Mouse (Mus musculus): ENCODE data around the gene Glce.

The Glce gene

GRCm38 (mm10) chr9:62122508-62123215 lies at the start of gene Glce:
Gene Glce, minus strand, starts transcription at chr9:62122655.
- peak; percentile 95 for DNase-seq (ENCODE audit: low read depth)

- no peak for DNase-seq (ENCODE audit: low read depth)
Observed at GRCm38 (mm10) chr9:62172239-62172638, 49.8 kb upstream of the Glce start.

GRCm38 (mm10) chr9:62170921-62171320 lies 48.5 kb upstream of the Glce start:
- no peak for DNase-seq (ENCODE audit: low read depth)

- no peak for DNase-seq (ENCODE audit: low read depth)
Observed at GRCm38 (mm10) chr9:62166621-62167020, 44.2 kb upstream of the Glce start.

- DNase-seq (ENCODE audit: low read depth), result no peak
Observed at GRCm38 (mm10) chr9:62166186-62166585, 43.7 kb upstream of the Glce start.

- no peak for DNase-seq (ENCODE audit: low read depth)
Observed at GRCm38 (mm10) chr9:62162889-62163291, 40.4 kb upstream of the Glce start.

GRCm38 (mm10) chr9:62160788-62161187 lies 38.3 kb upstream of the Glce start:
- no peak for DNase-seq (ENCODE audit: low read depth)

GRCm38 (mm10) chr9:62158746-62159145 lies 36.3 kb upstream of the Glce start:
- DNase-seq (ENCODE audit: low read depth), result no peak

- no peak for DNase-seq (ENCODE audit: low read depth)
Observed at GRCm38 (mm10) chr9:62155821-62156220, 33.4 kb upstream of the Glce start.

GRCm38 (mm10) chr9:62155400-62155799 lies 32.9 kb upstream of the Glce start:
- DNase-seq (ENCODE audit: low read depth), result no peak

- no peak for DNase-seq (ENCODE audit: low read depth)
Observed at GRCm38 (mm10) chr9:62154956-62155355, 32.5 kb upstream of the Glce start.

- DNase-seq (ENCODE audit: low read depth), result no peak
Observed at GRCm38 (mm10) chr9:62154551-62154950, 32.1 kb upstream of the Glce start.

GRCm38 (mm10) chr9:62153263-62153662 lies 30.8 kb upstream of the Glce start:
- DNase-seq (ENCODE audit: low read depth), result no peak

- DNase-seq (ENCODE audit: low read depth), result no peak
Observed at GRCm38 (mm10) chr9:62152506-62152905, 30.1 kb upstream of the Glce start.

GRCm38 (mm10) chr9:62145198-62145597 lies 22.7 kb upstream of the Glce start:
- no peak for DNase-seq (ENCODE audit: low read depth)

GRCm38 (mm10) chr9:62143428-62143827 lies 21.0 kb upstream of the Glce start:
- DNase-seq (ENCODE audit: low read depth), result no peak

GRCm38 (mm10) chr9:62139027-62139426 lies 16.6 kb upstream of the Glce start:
- DNase-seq (ENCODE audit: low read depth), result no peak

GRCm38 (mm10) chr9:62137259-62137658 lies 14.8 kb upstream of the Glce start:
- no peak for DNase-seq (ENCODE audit: low read depth)

- DNase-seq (ENCODE audit: low read depth), result no peak
Observed at GRCm38 (mm10) chr9:62132005-62132782, 9.7 kb upstream of the Glce start.

GRCm38 (mm10) chr9:62130746-62131145 lies 8.3 kb upstream of the Glce start:
- DNase-seq (ENCODE audit: low read depth), result no peak

GRCm38 (mm10) chr9:62128056-62128455 lies 5.6 kb upstream of the Glce start:
- no peak for DNase-seq (ENCODE audit: low read depth)

- no peak for DNase-seq (ENCODE audit: low read depth)
Observed at GRCm38 (mm10) chr9:62125986-62126575, 3.6 kb upstream of the Glce start.

GRCm38 (mm10) chr9:62124266-62124665 lies 1.8 kb upstream of the Glce start:
- DNase-seq (ENCODE audit: low read depth), result no peak

Data from c-Kit-positive CD71-negative TER-119-negative erythroid progenitor cells, embryonic 14.5 days (primary cell).